ENCODE assay signal across 9 mouse cellular contexts in genomic region chr9:118556951-118557780, GRCm38 (mm10). TPM values are rescaled to one million over a fixed set of nuclear protein-coding genes. Genes with fewer than 3 reads are reported as not detected.
DNase-seq lines count a peak whose midpoint lies in the region; ATAC-seq and TF ChIP-seq lines count a peak whose summit lies in the region.
"Had no signal": no experiment of that assay in that cellular context is flagged by ENCODE, and none has a peak within 500 bp of the region (broad histone marks: within the 10 kb centered on the region; RNA-seq: fewer than 3 reads in every experiment).

No protein-coding gene starts in this region.

- peak; percentile 39; the same call in 1 of the 2 replicates for ATAC-seq in heart, postnatal 0 days (ENCODE audit: insufficient read depth, low read depth)
- ATAC-seq in erythroblast, adult 5-6 weeks (replicated peaks; ENCODE audit: low FRiP score, poor library complexity, severe bottlenecking): no peak

- 81% methylated on average over 24 of the region's 24 CpGs for WGBS in heart, postnatal 0 days

- intact Hi-C loops in left cerebral cortex, postnatal 25 days (cut with DNase I): no loop called here

- H3K27me3 ChIP-seq in heart, postnatal 0 days (ENCODE audit: control insufficient read depth, insufficient read depth, low read length): no peaks in the 10 kb centered on the region

- no peak overlapping the region for H3K4me2 ChIP-seq in heart, postnatal 0 days (ENCODE audit: low read depth, low read length)

- TF ChIP-seq CTCF in heart, postnatal 0 days (IDR thresholded peaks at IDR 0.05; ENCODE audit: low read depth): no peak

- H3K36me3 ChIP-seq in heart, postnatal 0 days (replicated peaks; ENCODE audit: control insufficient read depth, insufficient read depth, low read length): peaks cover 88% of the 10 kb centered on the region

- TF ChIP-seq EP300 in heart, postnatal 0 days (IDR thresholded peaks at IDR 0.05; ENCODE audit: low read depth): no peak

- no peaks in the 10 kb centered on the region for H3K9me3 ChIP-seq in heart, postnatal 0 days (replicated peaks; ENCODE audit: control insufficient read depth, low read length)

- H3K9ac ChIP-seq in heart, postnatal 0 days (replicated peaks; ENCODE audit: low read depth, low read length): no peak overlapping the region

- DNase-seq in cerebellum, postnatal 10 days: peak; percentile 36 to 37
- DNase-seq in cerebellum, postnatal 36 days: no peak
- peak; percentile 11 for DNase-seq in Muller cell, postnatal 12 days (ENCODE audit: inconsistent ontology term)
- no peak for DNase-seq in heart, postnatal 0 days (ENCODE audit: low spot score)
- DNase-seq in left cerebral cortex, postnatal 25 days (ENCODE audit: low spot score in 2 of 2): peak; percentile 45 to 83
- no peak for DNase-seq in adrenal gland, postnatal 4 days (ENCODE audit: low spot score in 2 of 2)
- no peak for DNase-seq in ovary, adult 18-20 months (ENCODE audit: low spot score)

- no peak overlapping the region for H3K27ac ChIP-seq in heart, postnatal 0 days (ENCODE audit: low read depth)

- H3K4me1 ChIP-seq in heart, postnatal 0 days (ENCODE audit: control insufficient read depth, insufficient read depth): no peaks in the 10 kb centered on the region

- no peak overlapping the region for H3K4me3 ChIP-seq in heart, postnatal 0 days (ENCODE audit: low read depth, low read length)

RNA-seq across cellular contexts. Expression of gene Itga9, which starts 49.3 kb away (rescaled TPM):
- total RNA-seq in heart, postnatal 0 days (2014; rRNA removed; ENCODE audit: low replicate concordance): 41.4 and 61.5 TPM in 2 replicates
- polyA plus RNA-seq in heart, postnatal 0 days (2015; fragmentation: Nextera tagmentation; extraction: Ambion mirVana): 8.2 and 10.7 TPM in 2 replicates
- total RNA-seq in left cerebral cortex, postnatal 25 days (2021): 1 to 10 TPM; 6.7 to 7.0 TPM
- 0.84 and 2.3 TPM in 2 replicates for total RNA-seq in erythroblast, adult 5-6 weeks (2015; ENCODE audit: low replicate concordance)
- 0.17 and 0.28 TPM in 2 replicates for total RNA-seq in erythroblast, adult 5-6 weeks (2017; ENCODE audit: low replicate concordance)
- total RNA-seq in adrenal gland, postnatal 4 days (2021): 100 to 1,000 TPM in 1 of 2 experiments, 10 to 100 TPM in 1; 97.8 to 111 TPM
- polyA plus RNA-seq: C2C12 had no signal

RNA-seq across cellular contexts. Expression of gene Golga4, which starts 51.1 kb away (rescaled TPM):
- total RNA-seq in heart, postnatal 0 days (2014; rRNA removed; ENCODE audit: low replicate concordance): 56.4 and 57.6 TPM in 2 replicates
- polyA plus RNA-seq in heart, postnatal 0 days (2015; fragmentation: Nextera tagmentation; extraction: Ambion mirVana): 40.9 and 45.3 TPM in 2 replicates
- 100 to 1,000 TPM in 1 of 2 experiments, 10 to 100 TPM in 1; 85.3 to 104 TPM for total RNA-seq in left cerebral cortex, postnatal 25 days (2021)
- 15.3 and 19.2 TPM in 2 replicates for total RNA-seq in erythroblast, adult 5-6 weeks (2015; ENCODE audit: low replicate concordance)
- total RNA-seq in erythroblast, adult 5-6 weeks (2017; ENCODE audit: low replicate concordance): 20.0 and 24.5 TPM in 2 replicates
- 100 to 1,000 TPM in 1 of 2 experiments, 10 to 100 TPM in 1; 99.9 to 110 TPM for total RNA-seq in adrenal gland, postnatal 4 days (2021)

Comparison
In these comparisons a context has a peak if more than half of its experiments do, and no peak if none do; other contexts are left out.
1. DNase-seq: peak in cerebellum, postnatal 10 days (2 of 2), Muller cell, postnatal 12 days (single experiment) and left cerebral cortex, postnatal 25 days (2 of 2); none in cerebellum, postnatal 36 days (0 of 2), heart, postnatal 0 days (single experiment), adrenal gland, postnatal 4 days (0 of 2) and ovary, adult 18-20 months (single experiment).